Mouse (Mus musculus) bone marrow, adult 2 months (tissue): ENCODE data around the gene Mogat2.

ENCODE experiments used
- CTCF ChIP-seq: fragments of 200-500 bp; IDR thresholded peaks from 2 replicates; pipeline ENCODE4 v1.5.1; 2011; ENCODE audit warnings: low read length, control low read depth; ENCODE audit not compliant: control insufficient read depth, insufficient read depth
- POLR2A ChIP-seq: fragments of 200-500 bp; IDR thresholded peaks from 2 replicates; pipeline ENCODE4 v1.6.1; 2011; ENCODE audit warnings: low read depth, mild to moderate bottlenecking, control low read depth, low read length, borderline replicate concordance; ENCODE audit not compliant: control insufficient read depth

GRCm38 (mm10) chr7:99200290-99200689 is 38.1 kb downstream of the Mogat2 start:
- TF ChIP-seq POLR2A (no peak), CTCF (no peak)
